Mouse (Mus musculus) heart, embryonic 12.5 days (tissue): Measurements from ENCODE around the gene Kif21b. TPM values are rescaled to one million over a fixed set of nuclear protein-coding genes. Genes with fewer than 3 reads are reported as not detected.

ENCODE experiments used
- ATAC-seq: fragments of 200-750 bp; cut with Nextera tagmentation; 2 replicates; pipeline ENCODE4 v1.8.0; 2017; ENCODE audit warnings: moderate TSS enrichment, moderate library complexity; ENCODE audit not compliant: insufficient number of reproducible peaks, low FRiP score
- H3K27ac ChIP-seq: fragments of 300-500 bp; sonication (generic); 2 replicates; pipeline ENCODE4 v1.5.1; 2016; ENCODE audit warnings: mild to moderate bottlenecking, moderate library complexity; ENCODE audit not compliant: poor library complexity, severe bottlenecking
- H3K27me3 ChIP-seq: fragments of 300-500 bp; sonication (generic); replicated peaks from 2 replicates; pipeline ENCODE4 v1.6.1; 2016; ENCODE audit warnings: mild to moderate bottlenecking, moderate library complexity
- H3K36me3 ChIP-seq: fragments of 300-500 bp; sonication (generic); 2 replicates; pipeline ENCODE4 v1.6.1; 2016; ENCODE audit warnings: mild to moderate bottlenecking, moderate library complexity
- H3K4me1 ChIP-seq: fragments of 300-500 bp; sonication (generic); replicated peaks from 2 replicates; pipeline ENCODE4 v1.6.1; 2016; ENCODE audit warnings: mild to moderate bottlenecking
- H3K4me2 ChIP-seq: fragments of 300-500 bp; sonication (generic); 2 replicates; pipeline ENCODE4 v1.6.1; 2016; ENCODE audit warnings: mild to moderate bottlenecking, moderate library complexity
- H3K4me3 ChIP-seq: fragments of 300-500 bp; sonication (generic); 2 replicates; pipeline ENCODE4 v1.5.1; 2016; ENCODE audit warnings: mild to moderate bottlenecking
- H3K9ac ChIP-seq: fragments of 300-500 bp; sonication (generic); 2 replicates; pipeline ENCODE4 v1.6.1; 2016; ENCODE audit warnings: mild to moderate bottlenecking, moderate library complexity
- H3K9me3 ChIP-seq: fragments of 300-500 bp; sonication (generic); replicated peaks from 2 replicates; pipeline ENCODE4 v1.6.1; 2016; ENCODE audit warnings: mild to moderate bottlenecking, moderate library complexity
- WGBS: fragments of 180-500 bp; shearing (Covaris S2); methylation state at CpG from one replicate; pipeline ENCODE4 v1.1.7; 2016; 5-methylcytosine and 5-hydroxymethylcytosine counted together
- polyA plus RNA-seq: library from polyadenylated mRNA; unstranded; fragments of >200 nt; fragmentation: Nextera tagmentation; extraction: Ambion mirVana; gene quantifications from 2 replicates; pipeline ENCODE4 v1.2.1, GENCODE M21; 2016

Kif21b gene
- polyA plus RNA-seq, 1 experiment from 2014 or later, result 3.3 TPM

DNA sequence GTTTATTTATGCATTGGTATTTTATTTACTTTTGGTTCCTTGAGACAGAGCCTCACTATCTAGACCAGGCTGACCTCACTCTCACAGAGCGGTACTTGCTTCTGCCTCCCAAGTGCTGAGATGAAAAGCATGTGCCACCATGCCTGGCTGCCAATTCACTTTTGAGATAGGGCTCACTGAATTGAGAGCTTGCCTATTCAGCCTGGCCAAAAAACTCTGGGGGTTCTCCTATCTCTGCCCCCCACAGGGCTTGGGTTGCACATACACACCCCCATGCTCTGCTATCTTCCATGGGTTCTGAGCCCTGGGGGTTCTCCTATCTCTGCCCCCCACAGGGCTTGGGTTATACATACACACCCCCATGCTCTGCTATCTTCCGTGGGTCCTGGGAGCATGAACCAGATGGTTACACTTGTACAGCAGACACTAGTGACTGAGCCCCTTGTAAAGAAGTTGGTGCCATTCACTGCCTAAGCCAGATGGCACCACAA is 48.4 kb downstream of the Kif21b start:
- H3K4me2 ChIP-seq, result no peak overlapping the region
- no peak for ATAC-seq
- no peak overlapping the region for H3K27ac ChIP-seq
- H3K9me3 ChIP-seq, result no peaks in the 10 kb centered on the region
- H3K36me3 ChIP-seq, result peaks cover 7% of the 10 kb centered on the region; the same call in 1 of the 2 replicates
- no peak overlapping the region for H3K4me3 ChIP-seq
- no peak overlapping the region for H3K9ac ChIP-seq
- H3K4me1 ChIP-seq, result 0 out of 2 replicates have a peak, but pooled peaks cover 13% of the 10 kb centered on the region
- 30% methylated on average over 2 of the region's 2 CpGs for WGBS
- H3K27me3 ChIP-seq, result no peaks in the 10 kb centered on the region

DNA sequence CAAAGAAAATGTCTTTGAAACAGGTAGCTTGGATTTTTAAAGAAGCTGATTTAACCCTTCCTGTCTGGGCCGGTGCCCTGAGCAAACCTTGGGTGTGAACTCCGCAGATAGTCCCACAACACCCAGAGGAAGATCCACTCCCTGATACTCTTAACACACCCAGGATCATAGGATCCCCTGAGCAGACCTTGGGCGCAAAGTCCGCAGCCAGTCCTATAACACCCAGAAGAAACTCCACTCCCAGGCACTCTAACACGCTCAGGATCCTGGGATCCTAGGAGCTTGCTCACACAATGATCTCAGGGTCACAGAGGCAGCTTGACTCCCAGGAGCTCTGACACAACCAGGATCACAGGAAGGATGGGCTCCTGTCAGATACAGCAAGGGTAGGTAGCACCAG is 58.8 kb downstream of the Kif21b start:
- no peak for ATAC-seq
- no peak overlapping the region for H3K27ac ChIP-seq
- H3K9ac ChIP-seq, result no peak overlapping the region
- no peaks in the 10 kb centered on the region for H3K27me3 ChIP-seq
- no peaks in the 10 kb centered on the region for H3K36me3 ChIP-seq
- peaks cover 5% of the 10 kb centered on the region for H3K4me1 ChIP-seq
- 80% methylated on average over 5 of the region's 5 CpGs for WGBS
- H3K9me3 ChIP-seq, result no peaks in the 10 kb centered on the region
- H3K4me3 ChIP-seq, result no peak overlapping the region
- H3K4me2 ChIP-seq, result no peak overlapping the region

DNA sequence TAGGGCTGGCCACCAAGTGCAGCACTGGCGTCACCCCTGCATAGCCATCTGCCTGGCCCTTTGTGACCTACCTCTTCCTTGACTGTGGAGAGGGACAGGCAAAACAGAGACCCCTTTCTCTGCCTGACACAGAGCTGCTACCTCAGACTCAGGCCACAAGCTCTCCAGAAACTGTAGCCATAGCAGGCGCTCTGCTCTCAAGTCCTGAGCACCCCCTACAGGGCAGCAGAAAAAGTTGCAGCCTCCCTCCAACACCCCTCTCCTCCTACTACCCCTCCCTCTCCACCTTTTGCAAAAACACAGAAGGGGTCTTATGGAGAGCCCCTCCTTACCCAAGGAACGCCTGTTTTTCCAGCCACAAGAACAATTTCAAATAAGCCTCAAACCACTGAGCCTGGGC is 81.6 kb downstream of the Kif21b start, which contains the start of gene Mroh3:
Mroh3 (minus strand) TSS at position 26 of the 400 bp plus-strand sequence.
- no peaks in the 10 kb centered on the region for H3K27me3 ChIP-seq
- H3K4me1 ChIP-seq, result no peaks in the 10 kb centered on the region
- no peaks in the 10 kb centered on the region for H3K36me3 ChIP-seq
- 0 out of 2 replicates have a peak, but pooled peaks have one; percentile 53 for ATAC-seq
- 24% methylated on average over 3 of the region's 3 CpGs for WGBS
- H3K4me2 ChIP-seq, result no peak within 1 kb of the TSS
- H3K9ac ChIP-seq, result no peak within 1 kb of the TSS
- H3K9me3 ChIP-seq, result no peaks in the 10 kb centered on the region
- H3K27ac ChIP-seq, result no peak within 1 kb of the TSS
- H3K4me3 ChIP-seq, result no peak within 1 kb of the TSS

DNA sequence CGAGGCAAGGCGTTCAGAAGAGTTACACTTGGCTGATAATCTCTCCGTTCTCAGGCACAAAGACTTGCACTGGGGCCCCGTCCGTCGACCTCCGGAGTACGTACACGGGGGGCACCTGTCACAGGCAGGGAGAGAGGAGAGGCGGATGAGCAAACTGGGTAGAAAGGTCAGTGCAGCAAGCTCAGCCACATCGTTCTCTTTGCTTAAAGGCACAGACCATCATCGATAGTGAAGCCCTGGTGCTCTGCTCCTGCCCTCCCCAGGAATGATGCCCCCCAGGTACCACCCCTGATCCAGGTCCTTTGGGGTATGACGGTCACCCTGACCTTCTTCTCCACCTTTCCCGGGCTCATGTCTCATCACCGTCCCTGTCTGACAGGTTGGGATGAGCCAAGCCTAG is 83.1 kb downstream of the Kif21b start:
- H3K27me3 ChIP-seq, result no peaks in the 10 kb centered on the region
- no peaks in the 10 kb centered on the region for H3K36me3 ChIP-seq
- 81% methylated on average over 15 of the region's 15 CpGs for WGBS
- H3K4me3 ChIP-seq, result no peak overlapping the region
- no peak for ATAC-seq
- H3K9me3 ChIP-seq, result no peaks in the 10 kb centered on the region
- H3K27ac ChIP-seq, result no peak overlapping the region
- H3K4me2 ChIP-seq, result no peak overlapping the region
- no peak overlapping the region for H3K9ac ChIP-seq
- no peaks in the 10 kb centered on the region for H3K4me1 ChIP-seq

DNA sequence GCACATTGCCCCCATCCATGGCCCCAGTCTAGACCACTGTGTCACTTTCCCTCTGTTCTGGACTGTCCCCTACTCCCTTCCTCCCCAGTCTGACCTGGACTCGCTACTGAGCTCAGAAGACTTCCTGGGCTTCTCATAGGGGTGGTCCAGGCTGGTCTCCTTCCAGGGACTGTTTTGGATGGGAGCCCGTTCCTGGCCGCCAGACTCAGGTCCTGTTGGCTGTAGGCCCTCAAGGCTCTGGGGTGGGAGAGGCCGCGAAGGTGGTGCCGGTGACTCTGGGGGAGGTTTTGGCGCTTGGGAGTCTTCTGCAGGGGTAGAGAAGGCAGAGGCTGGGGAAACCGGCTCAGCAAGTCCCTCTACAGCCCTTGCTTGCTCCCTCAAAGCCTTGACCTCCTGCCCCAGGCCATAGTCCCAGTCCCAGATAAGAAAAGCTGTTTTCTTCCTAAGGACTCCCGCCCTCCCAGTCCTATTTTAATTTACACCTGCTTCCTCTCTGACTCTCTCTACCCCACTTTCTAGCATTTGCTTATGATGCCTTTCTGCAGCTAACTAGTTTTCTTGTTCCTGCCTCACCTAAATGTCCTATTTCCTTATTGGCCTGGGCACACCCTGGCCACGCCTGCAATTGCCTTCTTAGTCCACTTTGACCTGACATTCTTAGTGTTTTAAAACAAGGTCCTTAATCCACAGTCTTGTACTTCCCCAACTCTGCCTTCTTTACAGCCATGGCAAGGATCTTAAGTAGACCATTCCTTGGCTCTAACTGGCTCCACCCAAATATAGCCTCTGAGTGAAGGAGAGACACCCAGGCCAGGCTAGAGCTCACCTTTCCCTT is 89.1 kb downstream of the Kif21b start:
- Histone ChIP-seq H3K9ac (no peak overlapping the region), H3K4me2 (no peak overlapping the region), H3K36me3 (no peaks in the 10 kb centered on the region), H3K4me3 (no peak overlapping the region), H3K9me3 (no peaks in the 10 kb centered on the region), H3K27me3 (no peaks in the 10 kb centered on the region), H3K4me1 (no peaks in the 10 kb centered on the region), H3K27ac (no peak overlapping the region)
- peak; percentile 53; the same call in 1 of the 2 replicates for ATAC-seq
- 73% methylated on average over 10 of the region's 10 CpGs for WGBS

DNA sequence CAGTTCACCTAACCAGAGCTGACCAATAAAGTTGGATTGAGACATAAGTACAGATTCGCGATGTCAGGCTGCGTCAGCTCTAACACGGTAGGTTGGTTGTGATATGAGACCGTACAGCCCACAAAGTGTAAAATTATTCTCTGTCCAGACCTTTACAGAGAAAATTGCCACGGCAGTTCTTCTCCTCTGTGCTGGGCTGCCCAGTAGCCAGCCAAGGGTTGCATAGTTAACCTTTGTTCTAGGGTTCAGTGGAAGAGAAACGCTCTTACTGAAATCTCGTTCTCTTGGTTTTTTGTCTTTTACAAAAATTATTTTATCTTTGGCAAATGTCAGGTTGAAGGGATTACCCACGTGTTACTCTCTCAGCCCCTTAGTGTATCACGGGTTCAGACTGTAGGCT is 91.2 kb downstream of the Kif21b start:
- 81% methylated on average over 10 of the region's 10 CpGs for WGBS
- Histone ChIP-seq H3K27ac (no peak overlapping the region), H3K36me3 (no peaks in the 10 kb centered on the region), H3K9ac (no peak overlapping the region), H3K4me2 (no peak overlapping the region), H3K4me1 (0 out of 2 replicates have a peak, but pooled peaks cover 2% of the 10 kb centered on the region), H3K4me3 (no peak overlapping the region), H3K27me3 (no peaks in the 10 kb centered on the region; the same call in 1 of the 2 replicates), H3K9me3 (no peaks in the 10 kb centered on the region)
- no peak for ATAC-seq

DNA sequence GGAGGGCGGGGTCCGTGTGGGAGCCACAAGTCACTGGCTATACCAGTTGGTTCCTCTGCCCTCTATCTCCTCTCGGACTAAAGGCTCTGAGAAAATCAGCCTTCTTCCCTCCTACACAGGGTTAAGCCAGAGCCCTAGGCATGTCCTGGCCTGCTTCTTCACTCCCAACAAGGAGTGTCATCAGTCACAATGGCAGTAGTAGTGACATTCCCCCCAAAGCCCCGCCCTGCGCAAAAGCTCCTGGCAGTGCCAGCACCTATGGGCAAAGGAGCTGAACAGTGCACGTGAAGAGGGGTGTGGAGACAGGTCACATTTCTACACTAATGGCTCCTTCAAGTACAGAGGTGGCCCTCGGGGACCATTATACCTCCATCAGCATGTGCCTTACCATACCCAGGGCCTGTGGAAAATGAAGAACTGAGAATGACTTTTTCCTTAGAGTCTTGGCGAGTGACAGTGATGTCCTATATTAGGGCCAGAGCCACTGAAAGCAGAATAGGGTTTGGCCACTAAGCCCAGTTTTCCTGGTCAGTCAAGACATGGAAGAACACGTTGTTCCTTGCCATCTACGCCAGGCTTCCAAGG is 92.7 kb downstream of the Kif21b start:
- H3K27ac ChIP-seq, result no peak overlapping the region
- H3K4me1 ChIP-seq, result peaks cover 16% of the 10 kb centered on the region
- no peaks in the 10 kb centered on the region; the same call in none of the 2 replicates for H3K27me3 ChIP-seq
- H3K4me2 ChIP-seq, result no peak overlapping the region
- H3K9ac ChIP-seq, result no peak overlapping the region
- no peak overlapping the region for H3K4me3 ChIP-seq
- no peaks in the 10 kb centered on the region for H3K9me3 ChIP-seq
- H3K36me3 ChIP-seq, result no peaks in the 10 kb centered on the region
- ATAC-seq, result no peak
- 86% methylated on average over 10 of the region's 10 CpGs for WGBS

DNA sequence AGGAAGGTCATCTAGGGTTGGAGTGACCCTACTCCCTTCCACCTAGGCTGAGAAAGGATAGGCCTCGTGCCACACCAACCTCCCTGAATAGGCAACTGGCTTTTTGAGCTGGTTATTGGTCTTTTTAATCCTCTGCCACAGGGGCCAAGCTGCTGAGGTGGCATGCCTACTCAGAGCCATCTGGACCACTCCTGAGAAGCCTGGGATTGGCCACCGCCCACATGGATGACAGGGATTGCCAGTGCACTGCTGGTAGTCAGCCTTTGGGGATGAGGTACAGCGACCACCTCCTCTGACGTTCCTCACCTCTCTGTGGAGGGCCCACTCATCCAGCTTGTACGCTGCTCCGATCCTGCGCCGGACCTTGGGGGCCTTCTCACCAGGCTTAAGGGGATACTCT is 94.7 kb downstream of the Kif21b start:
- Histone ChIP-seq H3K36me3 (no peaks in the 10 kb centered on the region), H3K4me3 (no peak overlapping the region), H3K27ac (no peak overlapping the region), H3K9me3 (no peaks in the 10 kb centered on the region), H3K9ac (no peak overlapping the region), H3K27me3 (peaks cover 17% of the 10 kb centered on the region), H3K4me2 (no peak overlapping the region), H3K4me1 (peaks cover 23% of the 10 kb centered on the region)
- 84% methylated on average over 8 of the region's 8 CpGs for WGBS
- ATAC-seq, result no peak

DNA sequence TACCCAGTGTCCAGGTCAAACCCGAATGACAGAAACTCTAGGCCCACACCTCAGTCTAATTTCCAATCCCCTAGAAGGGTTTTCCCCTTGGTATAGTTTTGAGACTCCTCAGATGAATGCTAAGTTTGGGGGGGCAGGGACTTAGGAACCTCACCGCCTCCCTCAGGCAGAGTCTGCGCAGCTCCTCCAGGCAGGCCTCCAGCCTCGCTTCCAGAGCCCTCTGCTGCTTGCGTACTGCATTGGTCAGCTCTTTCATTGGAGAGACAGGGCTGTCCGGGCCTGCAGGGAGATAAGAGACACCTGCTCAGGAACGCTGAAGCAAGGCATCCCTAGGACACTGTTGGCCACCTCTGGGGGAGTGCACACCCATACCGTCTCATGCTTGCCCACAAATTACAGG is 95.4 kb downstream of the Kif21b start:
- Histone ChIP-seq H3K4me2 (no peak overlapping the region), H3K36me3 (no peaks in the 10 kb centered on the region), H3K4me1 (peaks cover 26% of the 10 kb centered on the region), H3K9ac (no peak overlapping the region), H3K27me3 (peaks cover 24% of the 10 kb centered on the region), H3K4me3 (no peak overlapping the region), H3K9me3 (no peaks in the 10 kb centered on the region), H3K27ac (no peak overlapping the region)
- 79% methylated on average over 8 of the region's 8 CpGs for WGBS
- no peak for ATAC-seq
